Mouse (Mus musculus) mesoderm, embryonic 11.5 days (tissue): ENCODE measurements around the gene Dlk2.

Source experiments
- DNase-seq: peaks from one replicate; pipeline ENCODE4 v3.0.0-alpha.2; 2012; ENCODE audit warnings: low read depth, low spot score

Dlk2 gene

GRCm38 (mm10) chr17:46297364-46298219 is at the start of gene Dlk2:
Dlk2 (plus strand) TSS chr17:46297421.
- no peak for DNase-seq

GRCm38 (mm10) chr17:46247512-46248188 is 49.6 kb upstream of the Dlk2 start, which contains the start of the genes Polr1c and Yipf3:
Polr1c (minus strand) TSS chr17:46248054.
Yipf3 (plus strand) TSS chr17:46248080.
- DNase-seq, result peak; percentile 95

DNA sequence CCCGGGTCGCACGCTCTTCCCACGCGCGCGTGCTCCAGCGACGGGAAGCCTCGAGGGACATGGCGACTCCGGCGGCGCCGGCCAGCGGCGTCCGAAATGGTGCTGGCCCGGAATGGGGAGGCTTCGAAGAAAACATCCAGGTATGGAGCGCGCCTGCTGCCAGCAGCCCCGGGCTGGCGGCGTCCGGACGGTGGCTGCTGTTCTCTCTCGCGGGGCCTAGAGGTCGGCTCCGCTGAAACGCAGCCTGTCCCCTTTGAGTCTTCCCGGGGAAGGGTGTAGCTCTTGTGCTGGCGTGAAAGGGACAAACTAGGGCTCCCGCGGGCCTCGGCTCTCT is 49.1 kb upstream of the Dlk2 start:
- no peak for DNase-seq

DNA sequence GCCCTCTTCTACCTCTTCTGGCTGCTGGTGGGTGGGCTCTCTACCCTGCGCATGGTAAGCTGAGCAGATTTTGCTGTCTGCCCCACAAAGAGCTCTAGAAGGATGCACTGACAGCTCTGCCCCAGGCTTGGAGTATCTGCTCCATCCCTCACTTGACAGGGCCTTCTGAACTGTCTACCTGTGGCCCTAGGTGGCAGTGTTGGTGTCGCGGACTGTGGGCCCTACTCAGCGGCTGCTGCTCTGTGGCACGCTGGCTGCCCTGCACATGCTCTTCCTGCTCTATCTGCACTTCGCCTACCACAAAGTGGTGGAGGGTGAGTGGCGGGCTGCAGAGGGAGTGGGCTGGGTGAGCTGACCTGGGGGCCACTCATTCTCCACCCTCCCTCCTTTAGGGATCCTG is 46.0 kb upstream of the Dlk2 start:
- no peak for DNase-seq

GRCm38 (mm10) chr17:46252571-46253451 is 44.4 kb upstream of the Dlk2 start:
- DNase-seq, result peak; percentile 53

- DNase-seq, result peak; percentile 91
These were observed 43.7 kb upstream of the Dlk2 start, which contains the start of gene Lrrc73 for GRCm38 (mm10) chr17:46253452-46254084. Lrrc73 (plus strand) TSS chr17:46253531.

- no peak for DNase-seq
These were observed 43.1 kb upstream of the Dlk2 start for GRCm38 (mm10) chr17:46254106-46254505.

- no peak for DNase-seq
These were observed 42.1 kb upstream of the Dlk2 start for GRCm38 (mm10) chr17:46255147-46255546.

- no peak for DNase-seq
These were observed 38.8 kb upstream of the Dlk2 start for GRCm38 (mm10) chr17:46258279-46259053.

- no peak for DNase-seq
These were observed 37.5 kb upstream of the Dlk2 start for GRCm38 (mm10) chr17:46259675-46260074.

- DNase-seq, result no peak
These were observed 35.0 kb upstream of the Dlk2 start for GRCm38 (mm10) chr17:46262201-46262694.

DNA sequence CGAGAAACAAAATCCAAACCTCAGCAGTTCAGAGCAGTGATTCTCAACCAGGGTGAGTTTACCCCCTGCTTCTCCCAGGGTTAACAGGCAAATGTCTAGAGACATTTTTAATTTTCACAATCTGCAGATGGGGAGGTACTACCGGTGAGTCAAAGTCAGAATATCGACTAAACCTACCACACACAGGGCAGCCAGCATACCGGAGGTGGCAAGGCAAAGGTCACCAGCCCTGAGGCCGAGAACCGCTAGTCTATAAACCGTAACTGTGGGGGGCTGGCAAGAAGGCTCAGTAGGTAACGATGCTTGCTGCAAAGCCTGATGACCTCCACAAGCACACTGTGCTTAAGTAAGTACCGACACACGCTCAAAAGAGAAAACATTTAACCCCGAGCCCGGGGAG is 31.7 kb upstream of the Dlk2 start:
- no peak for DNase-seq

DNA sequence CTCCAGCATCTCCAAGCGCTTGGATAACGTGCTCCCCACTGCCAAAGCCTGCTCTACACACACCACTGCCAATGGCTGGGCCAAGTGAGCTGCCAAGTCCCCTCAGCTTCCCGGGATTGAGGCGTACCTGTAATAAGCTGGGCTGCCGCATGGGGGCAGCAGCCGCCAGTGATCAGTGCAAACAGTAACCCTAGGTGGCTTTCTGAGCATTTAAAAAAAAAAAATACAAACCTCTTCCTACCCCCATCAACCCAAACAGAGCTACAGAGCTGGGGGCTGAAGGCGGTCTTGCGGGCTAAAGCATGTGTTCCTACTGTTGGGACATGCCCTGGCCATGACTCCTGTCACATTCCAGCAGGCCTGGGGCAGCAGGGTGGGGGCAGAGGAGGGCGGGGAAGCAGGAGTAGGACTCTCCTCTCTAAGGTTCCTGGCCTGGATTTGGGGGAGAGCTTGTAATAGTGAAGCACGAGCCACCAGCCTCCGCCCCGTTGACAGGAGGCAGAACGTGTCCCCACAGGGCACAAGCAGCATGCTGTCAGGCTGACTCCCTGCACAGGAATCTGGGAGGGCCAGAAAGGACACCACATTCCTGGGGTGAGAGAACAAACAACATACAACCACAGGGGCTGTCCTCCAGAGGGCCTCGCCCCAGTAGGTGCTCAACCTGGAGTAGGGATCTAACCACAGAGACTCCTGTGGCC is 31.2 kb upstream of the Dlk2 start:
- peak; percentile 75 for DNase-seq

GRCm38 (mm10) chr17:46266986-46267385 is 30.2 kb upstream of the Dlk2 start:
- no peak for DNase-seq

DNA sequence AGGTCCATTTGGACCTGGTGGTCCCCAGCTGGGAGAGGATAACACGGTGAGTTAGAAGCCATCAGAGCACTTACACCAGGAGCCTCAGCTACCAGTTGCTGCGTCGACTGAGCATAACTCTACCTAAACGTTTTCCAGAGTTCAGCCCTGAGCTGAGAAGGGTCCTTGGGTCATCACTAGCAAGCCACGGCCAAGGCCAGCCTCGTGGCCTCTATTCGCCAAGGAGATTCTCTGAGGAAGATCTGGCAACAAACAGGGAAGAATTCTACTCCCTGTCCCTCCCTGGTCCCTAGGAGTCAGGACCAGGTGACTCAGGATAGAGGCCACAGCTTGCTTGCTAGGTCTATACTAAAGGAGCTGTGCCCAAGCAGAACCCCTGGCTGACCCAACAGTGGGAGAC is 29.7 kb upstream of the Dlk2 start:
- DNase-seq, result no peak

- DNase-seq, result no peak
These were observed 29.0 kb upstream of the Dlk2 start for GRCm38 (mm10) chr17:46268026-46268720.

GRCm38 (mm10) chr17:46269771-46270534 is 27.3 kb upstream of the Dlk2 start:
- no peak for DNase-seq

- no peak for DNase-seq
These were observed 25.2 kb upstream of the Dlk2 start for GRCm38 (mm10) chr17:46272058-46272457.
